Mouse (Mus musculus): ENCODE measurements around the gene Serp2. TPM values are rescaled to one million over a fixed set of nuclear protein-coding genes. Genes with fewer than 3 reads are reported as not detected.

The Serp2 gene
- polyA plus RNA-seq, 1 experiment from 2014 or later = 8.2 TPM

- Histone ChIP-seq H3K9me3 (replicated peaks) (no peaks in the 10 kb centered on the region), H3K4me3 (no peak overlapping the region), H3K27me3 (no peaks in the 10 kb centered on the region), H3K4me1 (replicated peaks) (peaks cover 25% of the 10 kb centered on the region), H3K4me2 (no peak overlapping the region), H3K9ac (no peak overlapping the region), H3K27ac (0 out of 2 replicates have a peak overlapping the region, but pooled peaks have one; percentile 3), H3K36me3 (no peaks in the 10 kb centered on the region)
- ATAC-seq (replicated peaks; ENCODE audit: insufficient number of reproducible peaks, insufficient read depth, low FRiP score, low read depth) = no peak
- WGBS = 31% methylated on average over 6 of the region's 6 CpGs
Observed at GRCm38 (mm10) chr14:76536921-76537320, 19.8 kb downstream of the Serp2 start.

GRCm38 (mm10) chr14:76535096-76535495 is 21.6 kb downstream of the Serp2 start:
- no peak overlapping the region for H3K4me3 ChIP-seq
- H3K27me3 ChIP-seq = no peaks in the 10 kb centered on the region
- H3K4me1 ChIP-seq (replicated peaks) = peaks cover 15% of the 10 kb centered on the region
- no peak overlapping the region for H3K4me2 ChIP-seq
- no peaks in the 10 kb centered on the region for H3K9me3 ChIP-seq (replicated peaks)
- no peak overlapping the region for H3K27ac ChIP-seq
- no peaks in the 10 kb centered on the region for H3K36me3 ChIP-seq
- no peak for ATAC-seq (replicated peaks; ENCODE audit: insufficient number of reproducible peaks, insufficient read depth, low FRiP score, low read depth)
- WGBS = 91% methylated on average over 1 of the region's 1 CpGs
- no peak overlapping the region for H3K9ac ChIP-seq

- Histone ChIP-seq H3K4me2 (peak overlapping the region; percentile 64), H3K27ac (peak overlapping the region; percentile 21), H3K36me3 (no peaks in the 10 kb centered on the region), H3K4me1 (replicated peaks) (peaks cover 23% of the 10 kb centered on the region), H3K9me3 (replicated peaks) (no peaks in the 10 kb centered on the region), H3K27me3 (no peaks in the 10 kb centered on the region), H3K4me3 (peak overlapping the region; percentile 39), H3K9ac (peak overlapping the region; percentile 18; the same call in 1 of the 2 replicates)
- no peak for ATAC-seq (replicated peaks; ENCODE audit: insufficient number of reproducible peaks, insufficient read depth, low FRiP score, low read depth)
- 20% methylated on average over 10 of the region's 10 CpGs for WGBS
Observed at GRCm38 (mm10) chr14:76533170-76533815, 23.4 kb downstream of the Serp2 start.

- Histone ChIP-seq H3K4me3 (peak overlapping the region; percentile 39), H3K36me3 (no peaks in the 10 kb centered on the region), H3K9me3 (replicated peaks) (no peaks in the 10 kb centered on the region), H3K27me3 (no peaks in the 10 kb centered on the region), H3K4me1 (replicated peaks) (peaks cover 30% of the 10 kb centered on the region), H3K27ac (peak overlapping the region; percentile 21), H3K9ac (peak overlapping the region; percentile 18; the same call in 1 of the 2 replicates), H3K4me2 (peak overlapping the region; percentile 64)
- WGBS = 28% methylated on average over 20 of the region's 20 CpGs
- peak; percentile 72 for ATAC-seq (replicated peaks; ENCODE audit: insufficient number of reproducible peaks, insufficient read depth, low FRiP score, low read depth)
Observed at GRCm38 (mm10) chr14:76532257-76533169, 24.2 kb downstream of the Serp2 start.

- ATAC-seq (replicated peaks; ENCODE audit: insufficient number of reproducible peaks, insufficient read depth, low FRiP score, low read depth) = no peak
- Histone ChIP-seq H3K4me2 (no peak overlapping the region), H3K36me3 (no peaks in the 10 kb centered on the region), H3K9me3 (replicated peaks) (no peaks in the 10 kb centered on the region), H3K4me1 (replicated peaks) (peaks cover 38% of the 10 kb centered on the region), H3K27me3 (no peaks in the 10 kb centered on the region), H3K9ac (no peak overlapping the region), H3K27ac (no peak overlapping the region), H3K4me3 (no peak overlapping the region)
- 92% methylated on average over 7 of the region's 7 CpGs for WGBS
Observed at GRCm38 (mm10) chr14:76531027-76531660, 25.5 kb downstream of the Serp2 start.

GRCm38 (mm10) chr14:76528641-76529040 is 28.0 kb downstream of the Serp2 start:
- H3K36me3 ChIP-seq = no peaks in the 10 kb centered on the region
- no peak overlapping the region for H3K4me2 ChIP-seq
- H3K27me3 ChIP-seq = no peaks in the 10 kb centered on the region
- peaks cover 38% of the 10 kb centered on the region for H3K4me1 ChIP-seq (replicated peaks)
- H3K9ac ChIP-seq = no peak overlapping the region
- peak overlapping the region; percentile 25; the same call in 1 of the 2 replicates for H3K27ac ChIP-seq
- H3K9me3 ChIP-seq (replicated peaks) = no peaks in the 10 kb centered on the region
- ATAC-seq (replicated peaks; ENCODE audit: insufficient number of reproducible peaks, insufficient read depth, low FRiP score, low read depth) = no peak
- WGBS = 40% methylated on average over 5 of the region's 5 CpGs
- H3K4me3 ChIP-seq = no peak overlapping the region

GRCm38 (mm10) chr14:76527758-76528313 is 28.9 kb downstream of the Serp2 start:
- H3K4me3 ChIP-seq = no peak overlapping the region
- H3K9me3 ChIP-seq (replicated peaks) = no peaks in the 10 kb centered on the region
- no peaks in the 10 kb centered on the region for H3K36me3 ChIP-seq
- 57% methylated on average over 9 of the region's 9 CpGs for WGBS
- ATAC-seq (replicated peaks; ENCODE audit: insufficient number of reproducible peaks, insufficient read depth, low FRiP score, low read depth) = no peak
- H3K4me1 ChIP-seq (replicated peaks) = peaks cover 30% of the 10 kb centered on the region
- H3K9ac ChIP-seq = no peak overlapping the region
- peak overlapping the region; percentile 29; the same call in 1 of the 2 replicates for H3K27ac ChIP-seq
- no peaks in the 10 kb centered on the region for H3K27me3 ChIP-seq
- H3K4me2 ChIP-seq = no peak overlapping the region

GRCm38 (mm10) chr14:76527030-76527719 is 29.5 kb downstream of the Serp2 start:
- Histone ChIP-seq H3K4me1 (replicated peaks) (peaks cover 29% of the 10 kb centered on the region), H3K4me2 (no peak overlapping the region), H3K4me3 (no peak overlapping the region), H3K27ac (peak overlapping the region; percentile 22; the same call in 1 of the 2 replicates), H3K9ac (no peak overlapping the region), H3K9me3 (replicated peaks) (no peaks in the 10 kb centered on the region), H3K27me3 (no peaks in the 10 kb centered on the region), H3K36me3 (no peaks in the 10 kb centered on the region)
- WGBS = 82% methylated on average over 20 of the region's 20 CpGs
- no peak for ATAC-seq (replicated peaks; ENCODE audit: insufficient number of reproducible peaks, insufficient read depth, low FRiP score, low read depth)

- Histone ChIP-seq H3K4me2 (no peak overlapping the region), H3K9me3 (replicated peaks) (no peaks in the 10 kb centered on the region), H3K27me3 (no peaks in the 10 kb centered on the region), H3K36me3 (no peaks in the 10 kb centered on the region), H3K9ac (no peak overlapping the region), H3K4me3 (no peak overlapping the region), H3K27ac (no peak overlapping the region; the same call in 1 of the 2 replicates), H3K4me1 (replicated peaks) (peaks cover 29% of the 10 kb centered on the region)
- no peak for ATAC-seq (replicated peaks; ENCODE audit: insufficient number of reproducible peaks, insufficient read depth, low FRiP score, low read depth)
- 55% methylated on average over 6 of the region's 6 CpGs for WGBS
Observed at GRCm38 (mm10) chr14:76526467-76526866, 30.2 kb downstream of the Serp2 start.

- H3K9me3 ChIP-seq (replicated peaks) = no peaks in the 10 kb centered on the region
- 77% methylated on average over 1 of the region's 1 CpGs for WGBS
- H3K4me3 ChIP-seq = no peak overlapping the region
- H3K27ac ChIP-seq = no peak overlapping the region
- peaks cover 25% of the 10 kb centered on the region for H3K4me1 ChIP-seq (replicated peaks)
- H3K36me3 ChIP-seq = no peaks in the 10 kb centered on the region
- ATAC-seq (replicated peaks; ENCODE audit: insufficient number of reproducible peaks, insufficient read depth, low FRiP score, low read depth) = no peak
- no peak overlapping the region for H3K9ac ChIP-seq
- H3K4me2 ChIP-seq = no peak overlapping the region
- H3K27me3 ChIP-seq = no peaks in the 10 kb centered on the region
Observed at GRCm38 (mm10) chr14:76523344-76523743, 33.3 kb downstream of the Serp2 start.

All from heart, embryonic 15.5 days (tissue).